ENCODE assay signal across 17 mouse cellular contexts in genomic region chr12:110087812-110088211, GRCm38 (mm10).
DNase-seq lines count a peak whose midpoint lies in the region; ATAC-seq and TF ChIP-seq lines count a peak whose summit lies in the region.
"Had no signal": no experiment of that assay in that cellular context is flagged by ENCODE, and none has a peak within 500 bp of the region (broad histone marks: within the 10 kb centered on the region; RNA-seq: fewer than 3 reads in every experiment).

No protein-coding gene starts in this region.

- no peaks in the 10 kb centered on the region for H3K36me3 ChIP-seq in intestine, postnatal 0 days (ENCODE audit: control insufficient read depth, insufficient read depth)
- H3K36me3 ChIP-seq: intestine, embryonic 15.5 days; midbrain, embryonic 15.5 days; neural tube, embryonic 12.5 days; stomach, embryonic 15.5 days had no signal

- intact Hi-C loops in left cerebral cortex, postnatal 10 days (cut with DNase I), result no loop called here

- no peak overlapping the region for H3K4me2 ChIP-seq in intestine, postnatal 0 days (replicated peaks; ENCODE audit: low read depth)
- H3K4me2 ChIP-seq: intestine, embryonic 15.5 days; liver, embryonic 11.5 days; midbrain, embryonic 15.5 days; neural tube, embryonic 12.5 days; stomach, embryonic 15.5 days had no signal

- TF ChIP-seq CTCF in intestine, postnatal 0 days (IDR thresholded peaks at IDR 0.05; ENCODE audit: low read depth), result no peak

- DNase-seq in adrenal gland, adult (ENCODE audit: inconsistent age in 2 of 2, low spot score in 1 of 2), result peak; percentile 82 to 88
- no peak for DNase-seq in adrenal gland, postnatal 4 days (ENCODE audit: low spot score in 2 of 2)
- DNase-seq in urinary bladder, postnatal 14 days (ENCODE audit: low spot score), result peak; percentile 45
- no peak for DNase-seq in urinary bladder, adult 2 months (ENCODE audit: low spot score)
- peak; percentile 53 for DNase-seq in heart, adult 8-10 months (ENCODE audit: low spot score)
- DNase-seq in left cerebral cortex, postnatal 10 days (ENCODE audit: extremely low spot score in 1 of 2, low spot score in 2 of 2), result no peak
- no peak for DNase-seq in right cerebral cortex, postnatal 14 days
- DNase-seq: cerebellum, postnatal 25 days; kidney, postnatal 14 days; thymus, postnatal 36 days had no signal

- no peaks in the 10 kb centered on the region for H3K4me1 ChIP-seq in intestine, postnatal 0 days (replicated peaks; ENCODE audit: control insufficient read depth, insufficient read depth, low read length)
- H3K4me1 ChIP-seq: midbrain, embryonic 15.5 days; stomach, embryonic 15.5 days had no signal

- no peaks in the 10 kb centered on the region for H3K27me3 ChIP-seq in intestine, postnatal 0 days (replicated peaks; ENCODE audit: control insufficient read depth, insufficient read depth, low read length)
- H3K27me3 ChIP-seq: intestine, embryonic 15.5 days; midbrain, embryonic 15.5 days; neural tube, embryonic 12.5 days; stomach, embryonic 15.5 days had no signal

- H3K9me3 ChIP-seq in intestine, postnatal 0 days (ENCODE audit: control insufficient read depth), result no peaks in the 10 kb centered on the region
- H3K9me3 ChIP-seq: intestine, embryonic 15.5 days; midbrain, embryonic 15.5 days; neural tube, embryonic 12.5 days; stomach, embryonic 15.5 days had no signal

- no peak overlapping the region for H3K27ac ChIP-seq in intestine, postnatal 0 days (ENCODE audit: low read depth, low read length)
- H3K27ac ChIP-seq: intestine, embryonic 15.5 days; midbrain, embryonic 15.5 days; neural tube, embryonic 12.5 days; stomach, embryonic 15.5 days had no signal

- H3K4me3 ChIP-seq in intestine, postnatal 0 days (ENCODE audit: low read depth, low read length), result no peak overlapping the region
- H3K4me3 ChIP-seq: intestine, embryonic 15.5 days; midbrain, embryonic 15.5 days; neural tube, embryonic 12.5 days; stomach, embryonic 15.5 days had no signal

- no peak overlapping the region for H3K9ac ChIP-seq in intestine, postnatal 0 days (ENCODE audit: low read depth, low read length)
- H3K9ac ChIP-seq: intestine, embryonic 15.5 days; midbrain, embryonic 15.5 days; neural tube, embryonic 12.5 days; stomach, embryonic 15.5 days had no signal

- ATAC-seq in intestine, postnatal 0 days, result no peak
- ATAC-seq: forebrain, embryonic 14.5 days; intestine, embryonic 15.5 days; midbrain, embryonic 15.5 days had no signal

Comparison
In these comparisons a context has a peak if more than half of its experiments do, and no peak if none do; other contexts are left out.
1. DNase-seq: peak in adrenal gland, adult (2 of 2), urinary bladder, postnatal 14 days (single experiment) and heart, adult 8-10 months (single experiment); none in adrenal gland, postnatal 4 days (0 of 2), urinary bladder, adult 2 months (single experiment), left cerebral cortex, postnatal 10 days (0 of 2) and right cerebral cortex, postnatal 14 days (single experiment).